Comparison of ENCODE assay signal across 22 mouse cellular contexts in the genomic region with DNA sequence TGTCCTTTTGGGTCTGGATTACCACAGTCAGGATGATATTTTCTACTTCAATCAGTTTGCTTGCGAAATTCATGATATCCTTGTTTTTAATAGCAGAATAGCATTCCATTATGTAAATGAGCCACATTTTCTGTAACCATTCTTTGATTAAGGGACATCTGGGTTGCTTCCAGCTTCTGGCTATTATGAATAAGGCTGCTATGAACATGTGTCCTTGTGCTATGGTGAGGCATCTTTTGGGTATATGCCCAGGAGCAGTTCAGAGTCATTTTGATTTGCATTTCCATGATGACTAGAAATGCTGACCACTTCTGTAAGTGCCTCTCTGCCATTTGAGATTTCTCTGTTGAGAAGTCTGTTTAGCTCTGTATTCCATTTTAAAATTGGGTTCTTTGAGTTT.
DNase-seq lines count a peak whose midpoint lies in the region; ATAC-seq lines count a peak whose summit lies in the region.
"Had no signal": no experiment of that assay in that cellular context is flagged by ENCODE, and none has a peak within 500 bp of the region (broad histone marks: within the 10 kb centered on the region; RNA-seq: fewer than 3 reads in every experiment).

No protein-coding gene starts in this region.

- DNase-seq in adrenal gland, adult 2 months: peak; percentile 57
- no peak for DNase-seq in adrenal gland, postnatal 25 days
- DNase-seq in 3T3-L1 (ENCODE audit: low read depth, low spot score): peak; percentile 10
- DNase-seq in Muller cell, postnatal 12 days (ENCODE audit: inconsistent ontology term): peak; percentile 89
- peak; percentile 28 for DNase-seq in adrenal gland, postnatal 14 days
- no peak for DNase-seq in urinary bladder, postnatal 10 days (ENCODE audit: low spot score)
- no peak for DNase-seq in hindbrain, embryonic 11.5 days (ENCODE audit: low spot score)
- DNase-seq: B cell, adult 2 months; cerebellum, adult 11-12 months; cerebellum, adult 2 months; cerebellum, adult 9-10 months; cerebellum, postnatal 10 days; cerebellum, postnatal 25 days; forebrain, postnatal 0 days had no signal

- 93% methylated on average over 1 of the region's 1 CpGs for WGBS in kidney, embryonic 15.5 days
- 83% methylated on average over 1 of the region's 1 CpGs for WGBS in hindbrain, embryonic 11.5 days

- H3K4me3 ChIP-seq in kidney, embryonic 15.5 days (replicated peaks): no peak overlapping the region
- H3K4me3 ChIP-seq in hindbrain, embryonic 11.5 days (ENCODE audit: low read depth, low read length): no peak overlapping the region
- H3K4me3 ChIP-seq: embryonic facial prominence, embryonic 10.5 days; embryonic facial prominence, embryonic 12.5 days; forebrain, embryonic 13.5 days; forebrain, embryonic 15.5 days had no signal

- no peaks in the 10 kb centered on the region for H3K4me1 ChIP-seq in kidney, embryonic 15.5 days
- no peaks in the 10 kb centered on the region for H3K4me1 ChIP-seq in hindbrain, embryonic 11.5 days (replicated peaks; ENCODE audit: control insufficient read depth, insufficient read depth, low read length)
- H3K4me1 ChIP-seq: embryonic facial prominence, embryonic 10.5 days; embryonic facial prominence, embryonic 12.5 days; forebrain, embryonic 13.5 days; forebrain, embryonic 15.5 days had no signal

- no peak overlapping the region for H3K9ac ChIP-seq in kidney, embryonic 15.5 days
- no peak overlapping the region for H3K9ac ChIP-seq in hindbrain, embryonic 11.5 days (ENCODE audit: low read depth, low read length)
- H3K9ac ChIP-seq: embryonic facial prominence, embryonic 12.5 days; forebrain, embryonic 13.5 days; forebrain, embryonic 15.5 days; forebrain, postnatal 0 days had no signal

- H3K27ac ChIP-seq in kidney, embryonic 15.5 days: no peak overlapping the region
- no peak overlapping the region for H3K27ac ChIP-seq in hindbrain, embryonic 11.5 days (ENCODE audit: low read depth, low read length)
- H3K27ac ChIP-seq: embryonic facial prominence, embryonic 10.5 days; embryonic facial prominence, embryonic 12.5 days; forebrain, embryonic 13.5 days; forebrain, embryonic 15.5 days had no signal

- no peak overlapping the region for H3K4me2 ChIP-seq in kidney, embryonic 15.5 days
- H3K4me2 ChIP-seq in hindbrain, embryonic 11.5 days (replicated peaks; ENCODE audit: low read depth, low read length): no peak overlapping the region
- H3K4me2 ChIP-seq: embryonic facial prominence, embryonic 12.5 days; forebrain, embryonic 13.5 days; forebrain, embryonic 15.5 days had no signal

- H3K9me3 ChIP-seq in kidney, embryonic 15.5 days (replicated peaks): no peaks in the 10 kb centered on the region
- no peaks in the 10 kb centered on the region for H3K9me3 ChIP-seq in hindbrain, embryonic 11.5 days (ENCODE audit: control insufficient read depth, low read length)
- H3K9me3 ChIP-seq: embryonic facial prominence, embryonic 10.5 days; embryonic facial prominence, embryonic 12.5 days; forebrain, embryonic 13.5 days; forebrain, embryonic 15.5 days; G1E had no signal

- no peaks in the 10 kb centered on the region for H3K36me3 ChIP-seq in kidney, embryonic 15.5 days
- H3K36me3 ChIP-seq in hindbrain, embryonic 11.5 days (ENCODE audit: control insufficient read depth, insufficient read depth, low read length): no peaks in the 10 kb centered on the region
- H3K36me3 ChIP-seq: embryonic facial prominence, embryonic 10.5 days; embryonic facial prominence, embryonic 12.5 days; forebrain, embryonic 15.5 days; G1E had no signal

- no peak for ATAC-seq in kidney, embryonic 15.5 days (replicated peaks; ENCODE audit: low FRiP score)
- no peak for ATAC-seq in hindbrain, embryonic 11.5 days (ENCODE audit: low FRiP score)
- ATAC-seq: CD4-positive, CD25-positive, alpha-beta regulatory T cell, adult 4 months; forebrain, embryonic 13.5 days; forebrain, embryonic 15.5 days; forebrain, postnatal 0 days had no signal

- no peaks in the 10 kb centered on the region for H3K27me3 ChIP-seq in kidney, embryonic 15.5 days
- no peaks in the 10 kb centered on the region for H3K27me3 ChIP-seq in hindbrain, embryonic 11.5 days (ENCODE audit: control insufficient read depth, insufficient read depth, low read length)
- H3K27me3 ChIP-seq: CH12.LX; embryonic facial prominence, embryonic 12.5 days; forebrain, embryonic 13.5 days; forebrain, embryonic 15.5 days had no signal

Comparison
In these comparisons a context has a peak if more than half of its experiments do, and no peak if none do; other contexts are left out.
1. DNase-seq: peak in adrenal gland, adult 2 months (single experiment), 3T3-L1 (single experiment), Muller cell, postnatal 12 days (single experiment) and adrenal gland, postnatal 14 days (single experiment); none in adrenal gland, postnatal 25 days (single experiment), urinary bladder, postnatal 10 days (single experiment) and hindbrain, embryonic 11.5 days (single experiment).